Mouse (Mus musculus): ENCODE measurements at regions not wholly inside any gene's neighbourhood (a gene's known extent, or its start where the extent isn't known, plus 50 kb on each side); places are given as distances from the start of the nearest gene placed in this dataset.

DNA sequence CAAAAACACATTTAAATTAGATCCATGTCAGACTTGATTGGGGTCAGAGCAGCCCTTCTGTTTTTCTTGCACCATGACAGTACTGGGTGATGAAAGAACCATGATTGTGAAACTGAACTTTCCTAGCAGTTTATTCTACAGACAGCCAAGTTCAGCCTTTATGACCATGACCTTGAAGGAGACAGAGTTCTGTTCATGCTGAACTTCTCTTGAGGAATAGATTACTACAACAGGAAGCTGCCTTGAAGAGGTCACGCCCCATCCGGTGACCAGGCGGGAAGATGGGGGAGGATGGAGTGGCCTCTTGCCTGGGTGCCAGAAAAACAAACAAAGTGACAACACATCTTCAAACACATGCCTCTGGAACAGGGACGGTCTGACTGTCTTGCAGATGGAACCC lies 86.2 kb upstream of the Jazf1 start:
- TF ChIP-seq POLR2A (IDR thresholded peaks at IDR 0.05; ENCODE audit: borderline replicate concordance, insufficient read depth, low read length) (no peak), CTCF (IDR thresholded peaks at IDR 0.05; ENCODE audit: borderline replicate concordance, insufficient read depth, low read depth, low read length) (no peak)

All from cerebellum, adult 2 months (tissue).